Mouse (Mus musculus) heart, embryonic 16.5 days (tissue): ENCODE results near the gene Accsl. TPM values are rescaled to one million over a fixed set of nuclear protein-coding genes. Genes with fewer than 3 reads are reported as not detected.

Source experiments
- ATAC-seq: fragments of 200-750 bp; cut with Nextera tagmentation; replicated peaks from 2 replicates; pipeline ENCODE4 v1.8.0; 2017; ENCODE audit warnings: moderate number of reproducible peaks; ENCODE audit not compliant: insufficient read depth, low FRiP score; ENCODE audit errors: extremely low read depth
- H3K27ac ChIP-seq: fragments of 300-500 bp; sonication (generic); 2 replicates; pipeline ENCODE4 v1.5.1; 2014; ENCODE audit warnings: mild to moderate bottlenecking, low read length, control low read depth, moderate library complexity
- H3K27me3 ChIP-seq: fragments of 300-500 bp; sonication (generic); 2 replicates; pipeline ENCODE4 v1.6.1; 2014; ENCODE audit warnings: low read length, mixed read lengths; ENCODE audit not compliant: control insufficient read depth, insufficient read depth
- H3K36me3 ChIP-seq: fragments of 300-500 bp; sonication (generic); 2 replicates; pipeline ENCODE4 v1.6.1; 2014; ENCODE audit not compliant: control insufficient read depth, insufficient read depth
- H3K4me1 ChIP-seq: fragments of 300-500 bp; sonication (generic); 2 replicates; pipeline ENCODE4 v1.6.1; 2014; ENCODE audit warnings: low read length, mixed read lengths; ENCODE audit not compliant: control insufficient read depth, insufficient read depth
- H3K4me2 ChIP-seq: fragments of 300-500 bp; sonication (generic); 2 replicates; pipeline ENCODE4 v1.6.1; 2014; ENCODE audit warnings: low read depth, mild to moderate bottlenecking, control low read depth, low read length
- H3K4me3 ChIP-seq: fragments of 300-500 bp; sonication (generic); 2 replicates; pipeline ENCODE4 v1.5.1; 2014; ENCODE audit warnings: mild to moderate bottlenecking, control low read depth, low read length
- H3K9ac ChIP-seq: fragments of 300-500 bp; sonication (generic); 2 replicates; pipeline ENCODE4 v1.6.1; 2014; ENCODE audit warnings: low read length, control low read depth
- H3K9me3 ChIP-seq: fragments of 300-500 bp; sonication (generic); replicated peaks from 2 replicates; pipeline ENCODE4 v1.6.1; 2016; ENCODE audit warnings: low read length; ENCODE audit not compliant: control insufficient read depth
- WGBS: fragments of 180-500 bp; shearing (Covaris S2); extraction: QIAGEN DNeasy Blood & Tissue Kit; methylation state at CpG from one replicate; pipeline ENCODE4 v1.1.7; 2014; 5-methylcytosine and 5-hydroxymethylcytosine counted together
- polyA plus RNA-seq: library from polyadenylated mRNA; unstranded; fragments of >200 nt; fragmentation: Nextera tagmentation; extraction: Ambion mirVana; gene quantifications from 2 replicates; pipeline ENCODE4 v1.2.1, GENCODE M21; 2015

Accsl gene
- polyA plus RNA-seq, 1 experiment from 2014 or later, result not detected

DNA sequence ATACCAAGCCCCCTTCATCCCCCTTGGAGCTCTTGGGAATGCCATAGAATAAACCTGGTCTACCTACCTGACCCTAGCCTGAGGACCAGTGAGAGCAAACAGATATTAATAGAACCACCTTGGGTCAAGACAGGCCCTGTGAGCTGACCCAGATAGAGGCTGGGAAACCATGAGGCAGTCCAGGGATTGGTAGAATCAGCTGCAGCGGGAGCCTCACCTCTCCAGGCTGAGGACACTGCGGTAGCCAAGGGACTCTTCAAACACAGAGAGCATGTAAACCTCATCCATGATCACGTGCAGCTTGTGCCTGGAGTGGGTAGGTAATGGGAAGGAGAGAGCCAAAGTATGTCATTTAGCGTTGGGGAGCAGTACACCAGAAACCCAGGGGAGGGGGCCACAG lies 30.0 kb downstream of the Accsl start:
- Histone ChIP-seq H3K4me2 (no peak overlapping the region), H3K4me1 (no peaks in the 10 kb centered on the region), H3K27me3 (no peaks in the 10 kb centered on the region), H3K4me3 (no peak overlapping the region), H3K9ac (no peak overlapping the region), H3K36me3 (peaks cover 16% of the 10 kb centered on the region; the same call in 1 of the 2 replicates), H3K9me3 (no peaks in the 10 kb centered on the region), H3K27ac (no peak overlapping the region)
- WGBS, result 89% methylated on average over 4 of the region's 4 CpGs
- ATAC-seq, result no peak

- Histone ChIP-seq H3K9ac (no peak overlapping the region), H3K36me3 (peaks cover 7% of the 10 kb centered on the region; the same call in 1 of the 2 replicates), H3K27ac (no peak overlapping the region), H3K9me3 (no peaks in the 10 kb centered on the region), H3K27me3 (no peaks in the 10 kb centered on the region), H3K4me1 (no peaks in the 10 kb centered on the region), H3K4me3 (no peak overlapping the region), H3K4me2 (no peak overlapping the region)
- ATAC-seq, result no peak
- 71% methylated on average over 13 of the region's 13 CpGs for WGBS
Measured at GRCm38 (mm10) chr2:93836232-93836785, 32.6 kb downstream of the Accsl start.

DNA sequence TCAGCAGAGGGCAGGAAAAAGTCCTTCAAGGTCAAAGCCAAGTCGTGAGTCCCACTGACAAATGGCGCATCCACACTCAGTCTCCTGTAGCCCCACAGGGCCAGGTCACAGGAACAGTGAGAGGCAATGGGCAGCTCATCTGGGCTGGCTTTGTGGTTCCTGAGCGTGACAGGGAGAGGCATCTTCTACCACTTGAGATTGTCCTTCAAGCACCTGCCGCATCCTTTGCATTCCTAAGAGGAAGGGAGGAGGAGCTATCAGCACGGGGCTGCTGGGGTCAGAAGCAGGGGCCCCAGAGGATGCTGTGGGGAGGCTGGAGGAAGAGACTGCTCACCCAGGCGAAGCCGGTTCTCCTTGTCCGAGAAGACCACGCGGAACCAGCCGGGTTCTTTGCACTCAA lies 33.4 kb downstream of the Accsl start:
- Histone ChIP-seq H3K27me3 (no peaks in the 10 kb centered on the region), H3K27ac (no peak overlapping the region), H3K4me2 (no peak overlapping the region), H3K9ac (no peak overlapping the region), H3K36me3 (0 out of 2 replicates have a peak, but pooled peaks cover under 1% of the 10 kb centered on the region), H3K4me3 (no peak overlapping the region), H3K9me3 (no peaks in the 10 kb centered on the region), H3K4me1 (no peaks in the 10 kb centered on the region)
- ATAC-seq, result no peak
- WGBS, result 73% methylated on average over 11 of the region's 11 CpGs

GRCm38 (mm10) chr2:93823519-93823918 lies 45.4 kb downstream of the Accsl start:
- Histone ChIP-seq H3K27me3 (no peaks in the 10 kb centered on the region), H3K4me1 (peaks cover 11% of the 10 kb centered on the region), H3K4me3 (no peak overlapping the region), H3K36me3 (peaks cover 2% of the 10 kb centered on the region; the same call in 1 of the 2 replicates), H3K9ac (no peak overlapping the region), H3K9me3 (no peaks in the 10 kb centered on the region), H3K27ac (no peak overlapping the region), H3K4me2 (no peak overlapping the region)
- no peak for ATAC-seq
- 17% methylated on average over 8 of the region's 8 CpGs for WGBS

DNA sequence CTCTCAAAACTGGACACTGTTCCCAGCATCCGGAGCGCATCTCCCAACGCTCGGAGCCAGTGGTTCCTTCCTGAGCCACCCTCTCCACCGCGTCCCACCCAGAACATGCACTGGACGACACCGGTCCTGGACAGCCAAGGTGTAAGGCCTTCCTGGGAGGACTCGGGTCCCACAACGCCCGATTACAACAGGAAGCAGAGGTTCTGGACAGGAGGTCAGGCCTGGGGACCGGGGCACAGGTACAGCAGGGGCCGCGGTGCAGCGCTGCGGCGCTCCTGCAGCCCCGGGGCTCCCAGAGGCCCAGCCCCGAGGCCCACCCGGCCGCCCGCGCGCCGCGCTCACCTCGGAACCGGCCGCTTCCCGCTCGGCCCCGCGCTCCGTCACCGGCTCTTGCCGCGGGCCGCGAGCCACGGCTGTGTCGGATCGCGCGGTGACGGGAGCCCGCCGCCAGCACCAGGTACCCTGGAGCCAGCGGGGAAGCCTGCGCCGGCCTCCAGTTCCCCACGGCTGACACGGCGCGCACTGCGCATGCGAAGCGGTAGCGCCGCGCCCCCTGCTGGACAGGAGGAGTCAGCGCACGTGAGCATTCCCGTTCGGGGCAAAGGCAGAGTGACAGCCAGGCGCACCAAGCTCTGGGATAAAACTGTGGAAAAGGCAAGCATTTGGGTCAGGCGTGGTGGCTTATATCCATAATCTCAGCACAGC lies 46.8 kb downstream of the Accsl start, which contains the start of gene Ext2:
Gene Ext2 (minus strand): TSS at position 524 of the 705 bp plus-strand sequence.
- WGBS, result under 1% methylated on average over 66 of the region's 66 CpGs
- peak within 1 kb of the TSS; percentile 42; the same call in 1 of the 2 replicates for H3K27ac ChIP-seq
- no peaks in the 10 kb centered on the region for H3K27me3 ChIP-seq
- H3K4me2 ChIP-seq, result peak within 1 kb of the TSS; percentile 86
- H3K36me3 ChIP-seq, result peaks cover 2% of the 10 kb centered on the region; the same call in 1 of the 2 replicates
- peak within 1 kb of the TSS; percentile 97 for H3K4me3 ChIP-seq
- H3K9ac ChIP-seq, result peak within 1 kb of the TSS; percentile 97
- peaks cover 11% of the 10 kb centered on the region for H3K4me1 ChIP-seq
- ATAC-seq, result peak; percentile 92
- no peaks in the 10 kb centered on the region for H3K9me3 ChIP-seq

DNA sequence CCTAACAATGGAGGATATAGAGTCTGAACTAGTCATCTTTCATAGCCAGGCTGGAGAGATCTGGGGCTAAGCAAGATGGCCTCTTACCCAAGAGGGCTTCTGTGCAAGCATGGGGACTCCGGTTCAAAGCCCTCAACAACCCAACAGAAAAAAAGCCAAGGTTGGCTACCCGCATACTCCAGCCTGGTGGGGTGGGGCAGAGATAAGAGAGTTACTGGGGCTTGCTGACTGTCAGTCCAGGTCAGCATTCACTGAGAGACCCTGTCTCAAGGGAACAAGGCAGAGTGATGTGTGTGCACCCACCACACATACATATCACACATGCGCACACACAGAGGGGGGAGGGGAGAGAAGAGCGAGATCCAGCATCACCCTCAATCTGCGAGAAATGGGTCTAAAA lies 51.2 kb downstream of the Accsl start:
- ATAC-seq, result no peak
- H3K27ac ChIP-seq, result no peak overlapping the region
- H3K36me3 ChIP-seq, result peaks cover 10% of the 10 kb centered on the region
- H3K9me3 ChIP-seq, result no peaks in the 10 kb centered on the region
- H3K9ac ChIP-seq, result no peak overlapping the region
- WGBS, result 92% methylated on average over 5 of the region's 5 CpGs
- H3K27me3 ChIP-seq, result no peaks in the 10 kb centered on the region
- H3K4me2 ChIP-seq, result no peak overlapping the region
- H3K4me1 ChIP-seq, result peaks cover 11% of the 10 kb centered on the region
- H3K4me3 ChIP-seq, result no peak overlapping the region

DNA sequence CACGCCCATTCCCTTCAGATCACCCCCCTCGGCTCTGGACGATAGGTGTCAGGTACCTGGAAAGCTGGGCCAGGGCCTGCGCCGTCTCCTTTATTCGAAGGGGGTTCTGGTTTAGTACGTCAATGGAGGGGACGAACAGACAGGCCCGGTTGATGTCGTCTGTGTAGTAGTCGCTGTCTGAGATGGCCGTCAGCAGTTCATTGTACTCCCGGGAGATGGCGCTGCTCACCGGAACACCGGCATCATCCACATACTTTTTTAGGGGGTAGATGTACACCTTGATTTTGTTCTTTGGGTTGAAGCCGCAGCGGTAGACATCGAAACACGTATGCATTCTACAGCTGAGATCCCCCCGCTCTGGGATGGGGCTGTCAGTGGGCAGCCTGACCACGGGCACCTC lies 55.6 kb downstream of the Accsl start:
- no peak for ATAC-seq
- Histone ChIP-seq H3K4me2 (no peak overlapping the region), H3K36me3 (peaks cover 14% of the 10 kb centered on the region), H3K27ac (no peak overlapping the region), H3K9ac (no peak overlapping the region), H3K27me3 (no peaks in the 10 kb centered on the region), H3K9me3 (no peaks in the 10 kb centered on the region), H3K4me1 (no peaks in the 10 kb centered on the region), H3K4me3 (no peak overlapping the region)
- WGBS, result 91% methylated on average over 22 of the region's 22 CpGs

- ATAC-seq, result no peak
- Histone ChIP-seq H3K9ac (no peak overlapping the region), H3K4me3 (no peak overlapping the region), H3K27ac (no peak overlapping the region), H3K4me2 (no peak overlapping the region), H3K9me3 (no peaks in the 10 kb centered on the region), H3K36me3 (peaks cover 16% of the 10 kb centered on the region), H3K27me3 (no peaks in the 10 kb centered on the region), H3K4me1 (no peaks in the 10 kb centered on the region)
- WGBS, result 41% methylated on average over 4 of the region's 4 CpGs
Measured at GRCm38 (mm10) chr2:93811812-93812211, 57.1 kb downstream of the Accsl start.

- WGBS, result 10% methylated on average over 2 of the region's 2 CpGs
- Histone ChIP-seq H3K27me3 (no peaks in the 10 kb centered on the region), H3K27ac (no peak overlapping the region), H3K9ac (no peak overlapping the region), H3K4me1 (no peaks in the 10 kb centered on the region), H3K36me3 (peaks cover 24% of the 10 kb centered on the region), H3K9me3 (no peaks in the 10 kb centered on the region), H3K4me3 (no peak overlapping the region), H3K4me2 (no peak overlapping the region)
- 0 out of 2 replicates have a peak, but pooled peaks have one; percentile 46 for ATAC-seq
Measured at GRCm38 (mm10) chr2:93809931-93810330, 59.0 kb downstream of the Accsl start.
